In the genomic region with DNA sequence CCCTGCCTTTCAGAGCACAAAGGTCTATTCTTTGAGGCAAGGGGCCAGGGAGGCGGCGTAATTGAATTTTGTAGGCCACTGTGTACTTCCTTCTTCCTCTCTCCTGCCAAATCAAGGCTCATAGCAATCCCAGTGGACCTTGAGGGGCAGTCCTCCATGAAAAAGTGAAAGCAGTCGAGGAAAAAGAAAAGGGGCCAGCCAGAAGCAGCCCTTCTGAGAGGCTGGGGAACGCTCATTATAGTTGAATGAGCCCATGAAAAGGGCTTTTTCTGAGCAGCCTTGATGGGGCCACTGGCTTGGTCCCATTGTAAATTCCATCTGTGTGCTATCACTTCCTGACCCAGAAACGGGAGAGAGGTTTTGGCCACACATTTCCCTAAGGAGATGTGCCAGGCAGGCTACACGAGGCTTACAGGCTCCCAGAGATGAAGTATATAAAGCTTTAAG, we compare ENCODE assay signal across 9 mouse cellular contexts. TPM values are rescaled to one million over a fixed set of nuclear protein-coding genes. Genes with fewer than 3 reads are reported as not detected.
DNase-seq lines count a peak whose midpoint lies in the region; ATAC-seq and TF ChIP-seq lines count a peak whose summit lies in the region.
"Had no signal": no experiment of that assay in that cellular context is flagged by ENCODE, and none has a peak within 500 bp of the region (broad histone marks: within the 10 kb centered on the region; RNA-seq: fewer than 3 reads in every experiment).

No protein-coding gene starts in this region.

- TF ChIP-seq CTCF in kidney, postnatal 0 days (IDR thresholded peaks at IDR 0.05; ENCODE audit: low read depth): no peak

- H3K4me3 ChIP-seq in forebrain, embryonic 12.5 days (replicated peaks): no peak overlapping the region
- no peak overlapping the region for H3K4me3 ChIP-seq in heart, embryonic 15.5 days
- H3K4me3 ChIP-seq in kidney, postnatal 0 days (replicated peaks; ENCODE audit: low read depth, low read length): no peak overlapping the region

- peak; percentile 49 for ATAC-seq in cerebellum, adult (ENCODE audit: insufficient number of reproducible peaks, low FRiP score, low TSS enrichment)
- peak; percentile 90 for ATAC-seq in forebrain, embryonic 12.5 days (ENCODE audit: low FRiP score)
- no peak; the same call in 1 of the 2 replicates for ATAC-seq in heart, embryonic 15.5 days (replicated peaks; ENCODE audit: insufficient number of reproducible peaks, insufficient read depth, low FRiP score, low read depth)
- no peak; the same call in 1 of the 2 replicates for ATAC-seq in kidney, postnatal 0 days (replicated peaks; ENCODE audit: low FRiP score, low read depth)
- ATAC-seq in erythroblast, adult 5-6 weeks (replicated peaks; ENCODE audit: low FRiP score, poor library complexity, severe bottlenecking): no peak

- peaks cover 40% of the 10 kb centered on the region for H3K4me1 ChIP-seq in forebrain, embryonic 12.5 days
- 0 out of 2 replicates have a peak, but pooled peaks cover under 1% of the 10 kb centered on the region for H3K4me1 ChIP-seq in heart, embryonic 15.5 days (replicated peaks)
- H3K4me1 ChIP-seq in kidney, postnatal 0 days (replicated peaks; ENCODE audit: insufficient read depth, low read length): no peaks in the 10 kb centered on the region

- H3K9ac ChIP-seq in forebrain, embryonic 12.5 days: no peak overlapping the region
- no peak overlapping the region for H3K9ac ChIP-seq in heart, embryonic 15.5 days
- 0 out of 2 replicates have a peak overlapping the region, but pooled peaks have one; percentile 1 for H3K9ac ChIP-seq in kidney, postnatal 0 days (ENCODE audit: low read depth, low read length)

- peak overlapping the region; percentile 93 for H3K27ac ChIP-seq in forebrain, embryonic 12.5 days
- peak overlapping the region; percentile 70 for H3K27ac ChIP-seq in heart, embryonic 15.5 days
- H3K27ac ChIP-seq in kidney, postnatal 0 days: peak overlapping the region; percentile 77

- no peaks in the 10 kb centered on the region for H3K27me3 ChIP-seq in forebrain, embryonic 12.5 days
- H3K27me3 ChIP-seq in heart, embryonic 15.5 days: no peaks in the 10 kb centered on the region
- H3K27me3 ChIP-seq in kidney, postnatal 0 days (ENCODE audit: insufficient read depth, low read length): no peaks in the 10 kb centered on the region

- DNase-seq in 3134 (ENCODE audit: extremely low read depth, insufficient read length, low spot score): peak; percentile 46
- peak; percentile 86 for DNase-seq in kidney, postnatal 0 days (ENCODE audit: low spot score)
- DNase-seq in lung, postnatal 10 days: peak; percentile 68
- DNase-seq in right cerebral cortex, postnatal 25 days: peak; percentile 24

- 0 out of 2 replicates have a peak overlapping the region, but pooled peaks have one; percentile 4 for H3K4me2 ChIP-seq in forebrain, embryonic 12.5 days
- peak overlapping the region; percentile 34; the same call in 1 of the 2 replicates for H3K4me2 ChIP-seq in heart, embryonic 15.5 days
- peak overlapping the region; percentile 6; the same call in 1 of the 2 replicates for H3K4me2 ChIP-seq in kidney, postnatal 0 days (ENCODE audit: low read length)

- 1% methylated on average over 6 of the region's 6 CpGs for WGBS in forebrain, embryonic 12.5 days
- 46% methylated on average over 6 of the region's 6 CpGs for WGBS in heart, embryonic 15.5 days
- WGBS in kidney, postnatal 0 days: 25% methylated on average over 6 of the region's 6 CpGs

- no peaks in the 10 kb centered on the region for H3K9me3 ChIP-seq in forebrain, embryonic 12.5 days
- 0 out of 2 replicates have a peak, but pooled peaks cover 3% of the 10 kb centered on the region for H3K9me3 ChIP-seq in heart, embryonic 15.5 days (replicated peaks)
- H3K9me3 ChIP-seq in kidney, postnatal 0 days (replicated peaks; ENCODE audit: low read length): no peaks in the 10 kb centered on the region
- H3K9me3 ChIP-seq: G1E had no signal

- H3K36me3 ChIP-seq in forebrain, embryonic 12.5 days (replicated peaks): no peaks in the 10 kb centered on the region
- H3K36me3 ChIP-seq in heart, embryonic 15.5 days: no peaks in the 10 kb centered on the region
- H3K36me3 ChIP-seq in kidney, postnatal 0 days (ENCODE audit: insufficient read depth, low read length): no peaks in the 10 kb centered on the region
- H3K36me3 ChIP-seq: G1E had no signal

RNA-seq across cellular contexts. Expression of a gene that starts 33.5 kb away (rescaled TPM):
- 66.5 and 68.4 TPM in 2 replicates for polyA plus RNA-seq in forebrain, embryonic 12.5 days (2016; fragmentation: Nextera tagmentation; extraction: Ambion mirVana)
- polyA plus RNA-seq in heart, embryonic 15.5 days (2015; fragmentation: Nextera tagmentation; extraction: Ambion mirVana): 32.4 and 37.8 TPM in 2 replicates
- 41.5 and 42.1 TPM in 2 replicates for polyA plus RNA-seq in kidney, postnatal 0 days (2015; fragmentation: Nextera tagmentation; extraction: Ambion mirVana)
- total RNA-seq in erythroblast, adult 5-6 weeks (2015; ENCODE audit: low replicate concordance): 18.0 and 27.7 TPM in 2 replicates
- total RNA-seq in erythroblast, adult 5-6 weeks (2017; ENCODE audit: low replicate concordance): 16.3 and 19.6 TPM in 2 replicates

Comparison
In these comparisons a context has a peak if more than half of its experiments do, and no peak if none do; other contexts are left out.
1. DNase-seq: peak in every context shown above with its lines; median percentile 86 in kidney, postnatal 0 days; 68 in lung, postnatal 10 days; 46 in 3134; 24 in right cerebral cortex, postnatal 25 days.
2. ATAC-seq: peak in cerebellum, adult (single experiment) and forebrain, embryonic 12.5 days (single experiment); none in heart, embryonic 15.5 days (single experiment), kidney, postnatal 0 days (single experiment) and erythroblast, adult 5-6 weeks (single experiment).
3. Peak in every context shown above with its lines, with median percentiles within 50 percentile points of each other: H3K27ac ChIP-seq and H3K4me2 ChIP-seq.